Mouse (Mus musculus) kidney, adult 2 months (tissue): ENCODE data around the gene Sept11.

Experiments
- CTCF ChIP-seq: fragments of 200-500 bp; conservative IDR thresholded peaks from 2 replicates; pipeline ENCODE4 v1.5.1; 2011; ENCODE audit warnings: low read depth, mild to moderate bottlenecking, control low read depth, low read length, moderate library complexity, mixed read lengths; ENCODE audit not compliant: insufficient read depth, insufficient read length
- POLR2A ChIP-seq: fragments of 200-500 bp; IDR thresholded peaks from one replicate; pipeline ENCODE4 v1.6.1; 2011; ENCODE audit warnings: low read depth, low read length, control low read depth

DNA sequence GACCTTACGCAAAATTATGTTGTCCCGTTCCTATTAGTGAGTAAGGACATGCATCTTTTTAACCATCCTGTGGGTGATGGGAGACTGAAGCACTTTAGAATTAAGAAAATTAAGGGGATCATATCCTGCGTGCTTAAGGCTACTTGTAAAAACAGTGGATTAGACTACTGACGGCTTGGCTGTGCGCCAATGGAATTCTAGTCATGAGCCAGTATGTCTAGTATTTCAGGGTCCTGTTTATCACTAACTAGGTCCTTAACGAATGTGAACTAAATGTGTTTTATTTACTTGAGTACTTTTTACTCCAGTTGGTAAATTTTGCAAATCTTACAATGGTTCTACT lies 113.7 kb downstream of the Sept11 start:
- no peak for TF ChIP-seq POLR2A
- no peak for TF ChIP-seq CTCF
